Mouse (Mus musculus) limb, embryonic 13.5 days (tissue): ENCODE data around the gene Mmp24. TPM values are rescaled to one million over a fixed set of nuclear protein-coding genes. Genes with fewer than 3 reads are reported as not detected.
"Not testable (repeated sequence)": the region's sequence is repeated elsewhere in the genome, so short reads cannot be mapped to it uniquely, and the experiment has no call there.

ENCODE experiments used
- ATAC-seq: fragments of 200-750 bp; cut with Nextera tagmentation; 2 replicates; pipeline ENCODE4 v1.8.0; 2017; ENCODE audit warnings: low read depth, moderate number of reproducible peaks, moderate TSS enrichment; ENCODE audit not compliant: low FRiP score
- H3K27ac ChIP-seq: fragments of 300-500 bp; sonication (generic); 2 replicates; pipeline ENCODE4 v1.5.1; 2015; ENCODE audit warnings: inconsistent platforms, mild to moderate bottlenecking, moderate library complexity
- H3K27me3 ChIP-seq: fragments of 300-500 bp; sonication (generic); 2 replicates; pipeline ENCODE4 v1.6.1; 2015; ENCODE audit warnings: mild to moderate bottlenecking, inconsistent platforms
- H3K36me3 ChIP-seq: fragments of 300-500 bp; sonication (generic); 2 replicates; pipeline ENCODE4 v1.6.1; 2015; ENCODE audit warnings: inconsistent platforms, mild to moderate bottlenecking, moderate library complexity
- H3K4me1 ChIP-seq: fragments of 300-500 bp; sonication (generic); 2 replicates; pipeline ENCODE4 v1.6.1; 2015; ENCODE audit warnings: inconsistent platforms
- H3K4me2 ChIP-seq: fragments of 300-500 bp; sonication (generic); replicated peaks from 2 replicates; pipeline ENCODE4 v1.6.1; 2015; ENCODE audit warnings: inconsistent platforms, mild to moderate bottlenecking, moderate library complexity
- H3K4me3 ChIP-seq: fragments of 300-500 bp; sonication (generic); 2 replicates; pipeline ENCODE4 v1.5.1; 2015; ENCODE audit warnings: moderate library complexity, mild to moderate bottlenecking, inconsistent platforms
- H3K9ac ChIP-seq: fragments of 300-500 bp; sonication (generic); 2 replicates; pipeline ENCODE4 v1.6.1; 2015; ENCODE audit warnings: mild to moderate bottlenecking, inconsistent platforms
- H3K9me3 ChIP-seq: fragments of 300-500 bp; sonication (generic); 2 replicates; pipeline ENCODE4 v1.6.1; 2016; ENCODE audit warnings: inconsistent platforms
- WGBS: fragments of 180-500 bp; shearing (Covaris S2); methylation state at CpG from one replicate; pipeline ENCODE4 v1.1.7; 2015; 5-methylcytosine and 5-hydroxymethylcytosine counted together
- polyA plus RNA-seq: library from polyadenylated mRNA; unstranded; fragments of >200 nt; fragmentation: Nextera tagmentation; extraction: Ambion mirVana; gene quantifications from 2 replicates; pipeline ENCODE4 v1.2.1, GENCODE M21; 2015

The Mmp24 gene
- polyA plus RNA-seq, 1 experiment from 2014 or later = 0.05 TPM

GRCm38 (mm10) chr2:155819449-155820251 lies 44.5 kb downstream of the Mmp24 start:
- H3K4me3 ChIP-seq = peak overlapping the region; percentile 73
- peak; percentile 9; the same call in 1 of the 2 replicates for ATAC-seq
- H3K4me1 ChIP-seq = peaks cover 27% of the 10 kb centered on the region
- no peaks in the 10 kb centered on the region for H3K27me3 ChIP-seq
- H3K9ac ChIP-seq = peak overlapping the region; percentile 14; the same call in 1 of the 2 replicates
- peak overlapping the region; percentile 45; the same call in 1 of the 2 replicates for H3K27ac ChIP-seq
- H3K36me3 ChIP-seq = peaks cover 44% of the 10 kb centered on the region
- no peaks in the 10 kb centered on the region for H3K9me3 ChIP-seq
- 65% methylated on average over 6 of the region's 6 CpGs for WGBS
- peak overlapping the region; percentile 93 for H3K4me2 ChIP-seq

GRCm38 (mm10) chr2:155820779-155821178 lies 45.6 kb downstream of the Mmp24 start:
- no peak overlapping the region for H3K27ac ChIP-seq
- H3K27me3 ChIP-seq = no peaks in the 10 kb centered on the region
- 89% methylated on average over 5 of the region's 5 CpGs for WGBS
- peaks cover 26% of the 10 kb centered on the region for H3K4me1 ChIP-seq
- H3K9me3 ChIP-seq = no peaks in the 10 kb centered on the region
- no peak overlapping the region for H3K4me2 ChIP-seq
- peaks cover 44% of the 10 kb centered on the region for H3K36me3 ChIP-seq
- H3K9ac ChIP-seq = no peak overlapping the region
- ATAC-seq = no peak
- H3K4me3 ChIP-seq = no peak overlapping the region

- WGBS = 94% methylated on average over 8 of the region's 8 CpGs
- H3K36me3 ChIP-seq = peaks cover 44% of the 10 kb centered on the region
- no peak overlapping the region for H3K4me2 ChIP-seq
Measured at GRCm38 (mm10) chr2:155823722-155824121, 48.6 kb downstream of the Mmp24 start.

GRCm38 (mm10) chr2:155825904-155826629 lies 50.9 kb downstream of the Mmp24 start:
- Histone ChIP-seq H3K4me3 (peak overlapping the region; percentile 99), H3K27ac (peak overlapping the region; percentile 84), H3K4me2 (peak overlapping the region; percentile 94), H3K9me3 (no peaks in the 10 kb centered on the region), H3K36me3 (peaks cover 29% of the 10 kb centered on the region), H3K9ac (peak overlapping the region; percentile 93), H3K27me3 (no peaks in the 10 kb centered on the region), H3K4me1 (peaks cover 20% of the 10 kb centered on the region)
- 2% methylated on average over 52 of the region's 52 CpGs for WGBS
- ATAC-seq = no peak

More at GRCm38 (mm10) chr2:155823722-155824121, 48.6 kb downstream of the Mmp24 start:
- Histone ChIP-seq H3K4me3 (no peak overlapping the region), H3K27me3 (no peaks in the 10 kb centered on the region), H3K27ac (no peak overlapping the region), H3K9me3 (no peaks in the 10 kb centered on the region), H3K9ac (no peak overlapping the region), H3K4me1 (peaks cover 26% of the 10 kb centered on the region)
- ATAC-seq = no peak

GRCm38 (mm10) chr2:155826630-155827424 lies 51.7 kb downstream of the Mmp24 start, which contains the start of gene Eif6:
Gene Eif6, minus strand, starts transcription at chr2:155826925.
- 3% methylated on average over 27 of the region's 27 CpGs for WGBS
- H3K27me3 ChIP-seq = no peaks in the 10 kb centered on the region
- peak within 1 kb of the TSS; percentile 93 for H3K9ac ChIP-seq
- peaks cover 22% of the 10 kb centered on the region for H3K36me3 ChIP-seq
- H3K4me3 ChIP-seq = peak within 1 kb of the TSS; percentile 99
- peak; percentile 94 for ATAC-seq
- H3K4me1 ChIP-seq = peaks cover 20% of the 10 kb centered on the region
- peak within 1 kb of the TSS; percentile 94 for H3K4me2 ChIP-seq
- H3K27ac ChIP-seq = peak within 1 kb of the TSS; percentile 84
- no peaks in the 10 kb centered on the region for H3K9me3 ChIP-seq

DNA sequence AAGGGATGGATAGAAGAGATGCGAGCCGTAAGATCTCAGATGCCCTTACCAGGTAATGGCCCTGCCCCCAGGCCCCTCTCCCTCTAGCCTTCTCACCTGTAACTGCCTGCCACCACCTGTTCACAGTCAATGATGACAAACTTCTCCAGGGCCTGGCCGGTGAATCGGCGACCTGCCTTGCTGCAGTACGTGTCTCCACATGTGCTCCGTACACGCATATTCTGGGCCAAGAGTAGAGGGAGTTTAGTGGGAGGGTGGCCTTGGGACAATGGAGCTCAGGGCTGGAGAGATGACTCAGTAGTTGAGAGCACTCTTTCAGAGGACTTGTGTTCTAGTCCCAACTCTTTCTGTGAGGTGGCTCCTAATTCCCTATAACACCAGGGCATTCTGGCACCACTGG lies 55.7 kb downstream of the Mmp24 start:
- Histone ChIP-seq H3K9me3 (no peaks in the 10 kb centered on the region), H3K27me3 (peaks cover 14% of the 10 kb centered on the region), H3K9ac (no peak overlapping the region), H3K36me3 (no peaks in the 10 kb centered on the region), H3K4me3 (no peak overlapping the region), H3K4me1 (peaks cover 11% of the 10 kb centered on the region), H3K27ac (no peak overlapping the region), H3K4me2 (no peak overlapping the region)
- 87% methylated on average over 8 of the region's 8 CpGs for WGBS
- no peak for ATAC-seq

DNA sequence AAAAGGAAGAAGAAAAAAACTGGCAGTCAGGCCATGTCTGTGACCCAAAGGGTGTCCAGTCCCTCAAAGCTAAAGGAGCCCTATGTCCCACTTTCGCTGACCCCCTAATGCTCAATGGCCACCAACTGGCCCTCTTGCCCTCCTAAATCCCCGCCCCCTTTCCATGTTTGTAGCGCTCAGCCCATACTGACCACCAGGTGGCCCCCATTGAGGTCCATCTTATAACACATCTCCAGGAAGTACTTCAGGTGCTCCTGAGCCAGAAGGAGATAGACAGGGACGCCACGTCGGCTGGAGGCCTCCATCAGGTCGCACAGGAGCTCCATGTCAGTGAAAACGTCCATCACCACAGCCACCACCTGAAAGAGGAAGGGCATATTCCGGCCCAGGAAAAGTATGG lies 56.2 kb downstream of the Mmp24 start:
- 60% methylated on average over 9 of the region's 9 CpGs for WGBS
- ATAC-seq = no peak
- peaks cover 14% of the 10 kb centered on the region for H3K27me3 ChIP-seq

GRCm38 (mm10) chr2:155832087-155832486 lies 56.9 kb downstream of the Mmp24 start:
- H3K9me3 ChIP-seq, H3K9ac ChIP-seq, H3K4me3 ChIP-seq, H3K4me2 ChIP-seq, H3K36me3 ChIP-seq, ATAC-seq, H3K27ac ChIP-seq, H3K4me1 ChIP-seq: not testable (repeated sequence)
- peaks cover 14% of the 10 kb centered on the region for H3K27me3 ChIP-seq
- 63% methylated on average over 1 of the region's 1 CpGs for WGBS

More for the DNA sequence above, 56.2 kb downstream of the Mmp24 start:
- H3K9me3 ChIP-seq = no peaks in the 10 kb centered on the region
- no peak overlapping the region for H3K27ac ChIP-seq
- H3K4me3 ChIP-seq = no peak overlapping the region
- no peaks in the 10 kb centered on the region for H3K36me3 ChIP-seq
- no peak overlapping the region for H3K4me2 ChIP-seq
- no peak overlapping the region for H3K9ac ChIP-seq
- H3K4me1 ChIP-seq = peaks cover 11% of the 10 kb centered on the region

DNA sequence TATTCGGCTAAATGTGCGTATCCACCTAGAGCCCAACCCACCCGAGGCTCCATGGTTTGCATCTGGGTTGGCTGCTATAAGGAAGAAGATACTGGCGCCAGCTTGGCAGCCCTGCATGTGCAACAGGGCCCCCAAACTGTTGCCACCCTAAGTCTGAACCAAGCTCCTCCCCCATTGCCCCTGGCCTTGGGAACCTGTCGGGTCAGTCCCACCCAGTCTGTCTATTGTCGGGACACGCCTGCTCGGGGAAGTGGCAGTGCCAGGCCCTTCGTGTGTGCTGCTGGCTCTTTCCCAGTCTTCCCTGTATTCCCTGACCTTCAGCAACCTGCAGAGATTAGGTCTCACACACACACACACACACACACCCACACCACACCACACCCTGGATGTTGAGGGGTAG lies 59.6 kb downstream of the Mmp24 start, which contains the start of gene Fam83c:
Gene Fam83c, minus strand, starts transcription at position 123 of the 400 bp plus-strand sequence.
- no peaks in the 10 kb centered on the region for H3K36me3 ChIP-seq
- H3K9me3 ChIP-seq = no peaks in the 10 kb centered on the region
- H3K4me3 ChIP-seq = no peak within 1 kb of the TSS
- ATAC-seq = no peak
- H3K4me1 ChIP-seq = no peaks in the 10 kb centered on the region
- 0 out of 2 replicates have a peak within 1 kb of the TSS, but pooled peaks have one; percentile 19 for H3K4me2 ChIP-seq
- peaks cover 14% of the 10 kb centered on the region for H3K27me3 ChIP-seq
- H3K27ac ChIP-seq = no peak within 1 kb of the TSS
- H3K9ac ChIP-seq = peak within 1 kb of the TSS; percentile 35; the same call in 1 of the 2 replicates
- whole genome bisulfite sequencing = 61% methylated on average over 9 of the region's 9 CpGs

DNA sequence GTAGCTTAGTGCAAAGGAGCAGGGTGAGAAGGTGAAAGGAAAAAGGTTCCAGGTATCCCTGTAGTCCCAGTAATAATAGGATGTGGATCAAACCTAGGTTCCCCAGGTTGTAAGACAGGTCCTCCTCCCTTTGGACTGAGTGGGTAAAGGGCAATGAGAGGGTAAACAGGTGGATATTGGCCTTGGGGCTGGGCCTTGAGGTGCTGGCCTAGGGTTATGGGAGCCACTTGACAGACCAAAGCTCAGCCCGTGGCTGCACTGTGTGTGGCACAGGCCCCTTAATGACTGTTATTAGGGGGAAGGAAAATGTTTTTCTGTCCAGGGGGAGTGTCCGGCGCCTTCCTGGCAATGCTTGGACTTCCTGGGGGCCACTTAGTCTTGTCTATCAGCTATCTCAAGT lies 62.8 kb downstream of the Mmp24 start:
- Histone ChIP-seq H3K4me2 (no peak overlapping the region), H3K4me1 (no peaks in the 10 kb centered on the region), H3K9me3 (no peaks in the 10 kb centered on the region), H3K36me3 (no peaks in the 10 kb centered on the region), H3K27ac (no peak overlapping the region), H3K4me3 (no peak overlapping the region), H3K27me3 (peaks cover 14% of the 10 kb centered on the region), H3K9ac (no peak overlapping the region)
- ATAC-seq = no peak
- WGBS = 64% methylated on average over 3 of the region's 3 CpGs

DNA sequence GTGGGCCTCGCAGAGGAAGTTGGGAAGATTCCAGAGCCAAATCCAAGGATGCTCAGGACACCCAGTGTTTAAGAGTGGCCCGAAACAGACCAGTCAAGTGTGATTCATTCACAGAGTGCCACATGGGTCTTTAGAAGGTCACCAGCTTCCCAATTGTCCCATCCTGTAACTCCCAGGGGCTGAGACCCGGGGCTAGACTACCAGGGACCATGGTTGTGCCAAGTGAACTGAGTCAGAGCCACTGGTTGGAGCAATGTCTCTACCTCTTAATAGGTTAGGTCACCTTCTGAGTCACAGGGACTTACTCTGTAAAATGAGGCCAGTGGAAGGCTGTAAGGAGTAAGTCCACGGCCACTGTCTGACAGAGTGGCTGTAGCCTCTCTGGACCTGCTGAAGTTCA lies 63.8 kb downstream of the Mmp24 start:
- Histone ChIP-seq H3K9me3 (no peaks in the 10 kb centered on the region), H3K4me1 (no peaks in the 10 kb centered on the region), H3K9ac (no peak overlapping the region), H3K36me3 (no peaks in the 10 kb centered on the region), H3K4me2 (no peak overlapping the region), H3K27ac (no peak overlapping the region), H3K27me3 (peaks cover 11% of the 10 kb centered on the region), H3K4me3 (no peak overlapping the region)
- 84% methylated on average over 4 of the region's 4 CpGs for WGBS
- ATAC-seq = no peak
